Mouse (Mus musculus) ovary, postnatal 14 days (tissue): Measurements from ENCODE around the gene Cfap221.
A peak's percentile ranks its signal among the peaks of the same experiment; 100 is the strongest.

ENCODE experiments used
- DNase-seq: peaks from one replicate; pipeline ENCODE4 v3.0.0; 2022; ENCODE audit warnings: low spot score

Cfap221 gene

GRCm38 (mm10) chr1:119902551-119903230, 94.3 kb downstream of the Cfap221 start:
- DNase-seq = no peak

- DNase-seq = no peak
Observed at GRCm38 (mm10) chr1:119899195-119900123, 97.6 kb downstream of the Cfap221 start.

- DNase-seq = peak; percentile 68
Observed at GRCm38 (mm10) chr1:119894936-119895335, 102.1 kb downstream of the Cfap221 start.

GRCm38 (mm10) chr1:119893600-119893999, 103.4 kb downstream of the Cfap221 start:
- DNase-seq = no peak

- DNase-seq = no peak
Observed at GRCm38 (mm10) chr1:119892933-119893332, 104.1 kb downstream of the Cfap221 start.

- DNase-seq = no peak
Observed at GRCm38 (mm10) chr1:119891865-119892264, 105.2 kb downstream of the Cfap221 start.

- DNase-seq = no peak
Observed at GRCm38 (mm10) chr1:119891149-119891548, 105.9 kb downstream of the Cfap221 start.

GRCm38 (mm10) chr1:119889347-119889746, 107.7 kb downstream of the Cfap221 start:
- DNase-seq = no peak

- DNase-seq = no peak
Observed at GRCm38 (mm10) chr1:119886320-119886719, 110.7 kb downstream of the Cfap221 start.

- no peak for DNase-seq
Observed at GRCm38 (mm10) chr1:119884272-119884671, 112.8 kb downstream of the Cfap221 start.

GRCm38 (mm10) chr1:119878909-119879308, 118.1 kb downstream of the Cfap221 start:
- DNase-seq = no peak

- no peak for DNase-seq
Observed at GRCm38 (mm10) chr1:119877469-119877868, 119.6 kb downstream of the Cfap221 start.
